Mouse (Mus musculus) bone marrow macrophage, adult 2 months (primary cell): ENCODE results near the gene Slc16a6. TPM values are rescaled to one million over a fixed set of nuclear protein-coding genes. Genes with fewer than 3 reads are reported as not detected.

Experiments
- H3K27ac ChIP-seq: 2 replicates; pipeline ENCODE4 v1.5.1; 2012; ENCODE audit warnings: low read depth, low read length; ENCODE audit not compliant: insufficient read depth
- H3K4me1 ChIP-seq: 2 replicates; pipeline ENCODE4 v1.6.1; 2012; ENCODE audit warnings: low read length; ENCODE audit not compliant: control insufficient read depth, insufficient read depth
- H3K4me3 ChIP-seq: 2 replicates; pipeline ENCODE4 v1.5.1; 2012; ENCODE audit warnings: mild to moderate bottlenecking, low read length, moderate library complexity; ENCODE audit not compliant: insufficient read depth
- CTCF ChIP-seq: IDR thresholded peaks from 2 replicates; pipeline ENCODE4 v1.5.1; 2012; ENCODE audit warnings: low read depth, mild to moderate bottlenecking, low read length, moderate library complexity
- POLR2A ChIP-seq: IDR thresholded peaks from 2 replicates; pipeline ENCODE4 v1.6.1; 2012; ENCODE audit warnings: mild to moderate bottlenecking, low read depth, low read length, borderline replicate concordance
- polyA plus RNA-seq: library from polyadenylated mRNA; stranded (reverse); fragments of >200 nt; gene quantifications from 2 replicates; pipeline ENCODE4 v1.2.4, GENCODE M21; 2012; ENCODE audit not compliant: missing spikeins, insufficient read depth, insufficient read length

The Slc16a6 gene
- polyA plus RNA-seq, 1 experiment = 32.6 TPM

GRCm38 (mm10) chr11:109487111-109487510 is 13.7 kb upstream of the Slc16a6 start:
- Histone ChIP-seq H3K4me3 (no peak overlapping the region), H3K27ac (no peak overlapping the region), H3K4me1 (peaks cover 33% of the 10 kb centered on the region)
- no peak for TF ChIP-seq CTCF
- TF ChIP-seq POLR2A = no peak

- Histone ChIP-seq H3K4me1 (peaks cover 45% of the 10 kb centered on the region), H3K4me3 (no peak overlapping the region), H3K27ac (peak overlapping the region; percentile 23)
- TF ChIP-seq POLR2A = no peak
- no peak for TF ChIP-seq CTCF
Measured at GRCm38 (mm10) chr11:109485398-109486045, 12.1 kb upstream of the Slc16a6 start.

- Histone ChIP-seq H3K4me1 (peaks cover 40% of the 10 kb centered on the region), H3K27ac (peak overlapping the region; percentile 33), H3K4me3 (no peak overlapping the region; the same call in 1 of the 2 replicates)
- TF ChIP-seq POLR2A (no peak), CTCF (no peak)
Measured at GRCm38 (mm10) chr11:109480440-109480839, 7.0 kb upstream of the Slc16a6 start.

DNA sequence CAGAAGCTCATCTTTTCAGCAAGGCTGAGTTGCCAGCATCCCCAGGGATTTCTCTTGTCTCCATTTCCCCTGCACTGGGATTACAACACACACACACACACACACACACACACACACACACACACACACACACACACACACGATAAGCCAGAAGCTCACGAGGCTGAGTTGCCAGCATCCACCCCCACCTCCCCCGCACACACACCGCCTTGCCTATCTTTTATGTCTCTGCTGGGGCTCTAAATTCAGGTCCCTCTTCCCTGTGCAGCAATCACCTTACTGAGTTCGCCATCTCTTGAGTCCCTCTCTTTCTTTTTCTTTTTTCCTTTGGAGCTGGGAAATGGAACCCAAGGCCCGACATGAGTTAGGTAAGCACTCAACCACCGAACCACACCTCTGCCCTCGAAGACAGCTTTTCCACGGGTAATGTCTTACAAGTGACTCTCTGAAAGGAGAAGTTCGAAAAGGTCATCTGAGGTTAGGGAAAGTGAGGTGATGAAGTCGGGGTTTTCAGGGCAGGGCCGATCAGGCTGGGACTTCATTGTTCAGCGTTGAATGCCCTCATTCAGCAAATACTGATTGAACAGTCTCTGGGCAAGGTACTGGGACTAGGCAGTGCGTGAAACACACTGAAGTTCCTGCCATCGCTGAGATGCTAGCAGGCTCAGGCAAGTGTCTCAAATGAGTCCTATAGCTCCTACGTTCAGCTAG is 6.3 kb upstream of the Slc16a6 start:
- TF ChIP-seq CTCF (no peak), POLR2A (no peak)
- Histone ChIP-seq H3K4me3 (no peak overlapping the region), H3K4me1 (peaks cover 33% of the 10 kb centered on the region), H3K27ac (peak overlapping the region; percentile 33; the same call in 1 of the 2 replicates)

GRCm38 (mm10) chr11:109477606-109478380 is 4.4 kb upstream of the Slc16a6 start:
- Histone ChIP-seq H3K4me3 (no peak overlapping the region), H3K4me1 (peaks cover 34% of the 10 kb centered on the region), H3K27ac (no peak overlapping the region)
- TF ChIP-seq CTCF (no peak), POLR2A (no peak)

- TF ChIP-seq POLR2A (no peak), CTCF (no peak)
- Histone ChIP-seq H3K27ac (no peak overlapping the region), H3K4me3 (no peak overlapping the region), H3K4me1 (peaks cover 33% of the 10 kb centered on the region)
Measured at GRCm38 (mm10) chr11:109476653-109477052, 3.3 kb upstream of the Slc16a6 start.

DNA sequence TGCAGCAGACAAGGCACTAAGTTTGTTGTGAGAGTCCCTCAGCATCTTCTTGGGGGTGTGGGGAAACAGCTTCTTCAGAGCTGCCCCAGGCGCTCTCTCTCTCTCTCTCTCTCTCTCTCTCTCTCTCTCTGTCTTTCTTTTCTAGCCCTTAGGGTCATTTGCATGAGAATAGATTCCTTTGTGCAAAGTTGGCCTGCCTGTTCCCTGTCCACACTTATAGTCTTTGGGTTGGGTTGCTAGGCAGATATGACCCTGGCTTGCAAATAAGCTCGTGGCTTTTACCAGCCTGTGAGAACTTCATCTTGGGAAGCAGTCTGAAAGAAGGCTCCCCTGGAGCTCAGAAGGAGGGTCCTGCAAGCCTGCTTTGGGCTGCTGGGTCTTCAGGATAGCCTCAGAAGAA is 2.8 kb upstream of the Slc16a6 start:
- Histone ChIP-seq H3K27ac (no peak overlapping the region), H3K4me3 (no peak overlapping the region), H3K4me1 (peaks cover 29% of the 10 kb centered on the region)
- TF ChIP-seq CTCF (no peak), POLR2A (no peak)

DNA sequence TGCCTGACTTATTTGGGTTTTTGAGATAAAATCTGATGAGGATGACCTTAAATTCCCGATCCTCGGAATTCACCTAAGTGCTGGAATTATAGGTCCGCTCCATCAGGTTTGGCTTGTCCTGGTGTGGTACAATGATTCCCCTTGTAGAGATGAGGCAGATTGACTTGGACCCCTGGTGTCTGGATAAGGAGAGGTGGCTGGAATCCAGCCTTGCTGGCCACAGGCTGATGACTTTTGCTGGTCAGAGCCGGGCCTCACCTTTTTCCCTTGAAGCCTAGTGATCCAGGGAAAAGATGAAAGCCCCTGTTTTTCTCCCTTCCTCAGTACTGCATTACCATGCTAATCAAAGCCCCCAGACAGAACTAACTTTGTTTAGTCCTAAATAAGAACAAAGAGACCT is 2.3 kb upstream of the Slc16a6 start:
- Histone ChIP-seq H3K27ac (no peak overlapping the region), H3K4me3 (no peak overlapping the region), H3K4me1 (peaks cover 24% of the 10 kb centered on the region)
- no peak for TF ChIP-seq CTCF
- TF ChIP-seq POLR2A = no peak

DNA sequence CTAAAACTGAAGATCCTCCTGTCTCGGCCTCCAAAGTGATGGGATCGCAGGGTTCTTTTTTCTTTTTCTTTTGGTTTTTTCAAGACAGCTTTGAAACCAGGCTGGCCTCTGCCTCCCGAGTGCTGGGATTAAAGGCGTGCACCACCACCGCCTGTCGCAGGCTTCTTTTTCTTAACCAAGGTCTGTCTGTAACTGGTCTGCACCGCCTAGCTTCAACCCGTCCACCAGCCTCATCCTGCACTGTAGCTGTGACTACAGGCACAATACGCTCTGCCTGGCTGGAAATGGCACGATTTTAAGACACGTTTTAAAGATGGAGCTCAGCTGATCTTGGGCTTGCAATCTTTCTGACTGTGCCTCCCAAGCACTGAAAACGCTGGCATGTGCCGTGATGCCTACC is 1.4 kb upstream of the Slc16a6 start:
- no peak overlapping the region for H3K27ac ChIP-seq
- no peak for TF ChIP-seq POLR2A
- TF ChIP-seq CTCF = no peak
- peaks cover 21% of the 10 kb centered on the region for H3K4me1 ChIP-seq
- no peak overlapping the region for H3K4me3 ChIP-seq

GRCm38 (mm10) chr11:109474086-109474742 is 816 bp upstream of the Slc16a6 start:
- peak overlapping the region; percentile 99 for H3K27ac ChIP-seq
- H3K4me1 ChIP-seq = peaks cover 22% of the 10 kb centered on the region
- TF ChIP-seq CTCF (peak; percentile 13; the same call in 1 of the 2 replicates), POLR2A (no peak)
- H3K4me3 ChIP-seq = peak overlapping the region; percentile 64
